Mouse (Mus musculus) gastrocnemius, adult 8-10 months (tissue): ENCODE data around the gene Mphosph9. TPM values are rescaled to one million over a fixed set of nuclear protein-coding genes. Genes with fewer than 3 reads are reported as not detected.
"Not testable (repeated sequence)": the region's sequence is repeated elsewhere in the genome, so short reads cannot be mapped to it uniquely, and the experiment has no call there.

Experiments
- DNase-seq, 2 experiments: peaks; one replicate each; pipeline ENCODE4 v3.0.0; 2022; ENCODE audit warnings: low spot score in 2 of 2
- total RNA-seq, 4 experiments: library from RNA; stranded (reverse); gene quantifications; 2 replicates each; pipeline ENCODE4 v1.2.4; 2022

Mphosph9 gene
- total RNA-seq, 4 experiments from 2014 or later, result 2.0 to 3.1 (median 2.6) TPM

DNA sequence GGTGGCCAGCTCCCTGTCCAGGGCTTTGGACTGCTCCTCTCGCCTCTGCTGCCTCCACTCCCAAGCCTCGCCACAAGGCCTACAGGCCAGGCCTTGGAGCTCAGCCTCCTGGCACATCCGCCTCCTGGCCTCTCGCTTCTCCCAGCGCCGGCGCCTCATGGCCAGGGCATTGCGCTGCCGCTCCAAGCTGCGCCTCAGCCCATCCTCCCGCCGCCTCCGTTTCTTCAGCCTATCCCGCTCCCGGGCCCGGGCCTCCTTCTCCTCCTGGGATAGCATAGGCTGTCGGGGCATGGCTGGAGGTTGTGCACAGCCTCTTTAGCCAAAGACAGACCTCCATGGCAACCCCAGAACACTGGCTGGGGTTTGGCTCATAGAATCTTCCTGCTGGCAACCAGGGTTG, 21.4 kb upstream of the Mphosph9 start:
- peak; percentile 30 to 46 for DNase-seq

DNA sequence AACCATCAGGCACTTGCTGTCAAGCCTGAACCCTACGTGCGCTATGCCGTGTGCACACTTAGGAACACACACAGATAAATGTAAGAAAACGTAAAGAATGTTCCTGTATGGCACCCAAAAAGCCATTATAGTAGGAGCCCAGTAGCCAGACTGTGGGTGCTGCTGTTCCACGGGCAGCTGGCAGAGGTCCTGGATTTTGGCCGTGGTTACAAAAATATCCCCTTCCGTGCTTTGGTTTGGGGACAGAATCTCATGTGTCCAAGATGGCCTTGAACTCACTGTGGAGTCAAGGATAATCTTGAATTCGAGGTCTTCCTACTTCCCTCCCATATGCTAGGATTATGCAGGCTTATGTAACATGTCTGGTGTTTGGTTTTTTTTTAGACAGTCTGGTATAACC, 15.1 kb upstream of the Mphosph9 start:
- no peak for DNase-seq

DNA sequence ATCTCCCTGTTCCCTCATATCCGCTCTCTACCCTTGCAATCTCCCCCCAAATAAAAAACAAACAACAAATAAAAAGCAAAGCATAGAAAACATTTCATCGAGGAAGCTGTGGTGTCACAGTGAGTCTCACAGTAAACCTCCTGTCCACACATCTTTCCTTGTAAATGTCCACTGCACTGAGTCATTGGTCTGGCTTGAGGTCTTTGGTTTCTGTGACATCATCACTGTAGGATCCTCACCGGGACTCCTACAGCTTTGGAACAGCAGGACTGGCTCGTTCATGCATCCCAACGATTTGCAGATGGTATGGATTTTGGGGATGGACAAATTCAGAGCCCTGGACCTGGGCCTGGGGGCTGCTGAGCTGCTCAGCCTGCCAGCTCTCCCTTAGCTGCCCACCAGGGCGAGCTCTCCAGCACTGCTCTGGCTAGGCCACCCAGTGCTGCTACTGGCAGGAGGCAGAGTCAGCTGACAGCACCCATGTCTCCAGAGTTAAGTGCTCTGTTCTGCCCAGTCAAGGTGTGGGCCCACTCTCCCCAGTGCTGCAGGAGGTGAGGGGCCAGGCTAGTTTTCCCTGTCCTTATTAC, 14.1 kb upstream of the Mphosph9 start:
- DNase-seq, result not testable (repeated sequence)

GRCm38 (mm10) chr5:124338791-124339190, 11.0 kb upstream of the Mphosph9 start:
- DNase-seq, result no peak

DNA sequence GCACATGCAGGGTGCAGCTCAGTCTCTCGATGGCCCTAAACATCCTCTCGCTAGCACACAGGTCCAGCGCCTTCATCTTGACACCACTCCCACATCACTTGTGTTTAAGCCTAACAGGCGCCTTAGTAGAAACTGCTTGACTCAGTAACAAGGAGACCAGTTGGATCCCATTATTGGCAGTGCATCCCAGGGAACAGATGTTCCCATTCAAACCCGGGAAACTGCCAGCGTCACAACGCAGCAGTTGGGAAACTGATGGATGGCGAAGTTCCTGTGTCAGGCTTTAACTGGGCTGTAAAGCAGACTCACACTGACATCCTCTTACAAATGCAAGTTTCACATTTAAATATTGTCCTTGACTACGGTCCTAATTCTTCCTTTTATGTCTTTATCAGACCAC, 10.1 kb upstream of the Mphosph9 start:
- no peak for DNase-seq

- DNase-seq, result no peak
These were observed 9.3 kb upstream of the Mphosph9 start for GRCm38 (mm10) chr5:124337103-124337502.

DNA sequence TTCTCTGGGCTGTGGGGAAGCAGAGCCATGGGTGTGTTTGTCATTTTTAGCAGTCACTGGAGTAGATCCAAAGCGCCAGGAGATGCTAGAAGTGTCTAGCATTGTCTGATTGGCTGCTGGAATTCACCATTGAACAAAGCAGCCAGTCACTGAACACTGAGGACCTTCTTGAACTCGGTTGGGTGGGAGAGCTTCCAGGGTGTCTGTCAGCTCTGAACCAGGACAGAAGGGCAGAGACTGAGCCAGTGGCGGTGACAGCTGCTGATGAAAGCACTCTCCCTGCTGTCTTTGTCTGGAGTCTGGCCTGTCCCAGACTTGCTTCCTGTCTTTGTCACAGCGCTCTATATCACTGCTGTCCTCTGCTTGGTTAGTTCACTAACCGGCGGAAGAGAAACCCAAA, 6.6 kb upstream of the Mphosph9 start:
- no peak for DNase-seq

- no peak for DNase-seq
These were observed 2.3 kb upstream of the Mphosph9 start for GRCm38 (mm10) chr5:124330086-124330485.

- DNase-seq, result no peak
These were observed 943 bp downstream of the Mphosph9 start for GRCm38 (mm10) chr5:124326829-124327228.

DNA sequence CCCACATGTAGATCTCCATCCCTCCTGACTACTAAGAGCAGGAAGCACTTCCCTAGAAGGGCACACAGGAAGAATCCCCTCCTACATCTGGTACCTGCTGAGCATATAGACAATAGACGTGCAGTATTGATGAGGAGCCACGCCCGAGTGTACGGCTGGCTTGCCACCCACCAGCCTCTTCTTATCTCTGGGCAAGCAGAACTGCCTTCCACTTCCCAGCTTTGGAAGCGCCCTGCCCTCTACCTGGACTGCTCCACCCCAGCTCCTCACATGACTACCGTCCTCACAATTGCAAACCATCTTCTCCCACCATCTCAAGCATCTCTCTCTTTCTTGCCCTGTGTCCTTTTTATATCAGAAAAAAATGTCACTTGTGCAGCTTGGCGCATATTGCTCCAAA, 10.1 kb downstream of the Mphosph9 start:
- DNase-seq, result no peak

DNA sequence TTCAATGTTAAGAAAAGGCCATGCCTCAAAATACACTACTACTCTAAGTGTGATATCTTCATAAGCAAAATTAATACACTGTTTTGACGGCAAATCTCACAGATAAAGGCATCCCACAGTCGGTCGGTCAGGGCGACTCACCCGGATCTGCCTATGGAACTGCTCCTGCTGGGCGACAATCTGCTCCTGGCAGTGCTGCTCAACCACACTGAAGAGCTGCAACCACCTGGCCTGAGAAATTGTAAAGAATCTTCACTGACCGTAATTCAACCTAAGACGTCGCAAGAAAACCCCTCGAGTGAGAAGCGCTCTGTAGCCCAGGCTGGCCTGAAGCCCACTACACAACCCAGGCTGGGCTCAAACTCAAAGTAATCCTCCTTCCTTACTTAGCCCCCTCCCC, 11.8 kb downstream of the Mphosph9 start:
- DNase-seq, result no peak

DNA sequence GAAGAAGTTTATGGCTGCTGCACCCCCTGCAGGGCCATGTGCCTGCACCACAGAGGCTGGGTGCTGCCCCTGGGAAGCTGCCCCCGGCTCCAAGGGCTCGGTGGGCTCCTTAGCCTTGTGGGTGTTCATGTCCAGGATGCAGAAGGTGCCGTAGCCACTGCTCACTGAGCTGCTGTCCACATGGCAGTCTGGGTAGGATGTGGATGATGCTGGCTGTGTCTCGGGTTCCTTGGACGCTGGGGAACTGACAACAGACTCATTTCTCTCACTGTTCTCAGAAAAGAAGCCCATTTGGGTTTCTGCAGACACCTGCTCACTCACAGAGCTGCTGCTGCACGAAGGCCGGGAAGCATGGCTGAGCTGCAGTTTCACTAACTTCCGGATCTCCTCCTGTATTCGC, 12.3 kb downstream of the Mphosph9 start:
- no peak for DNase-seq

GRCm38 (mm10) chr5:124310091-124310490, 17.7 kb downstream of the Mphosph9 start:
- DNase-seq, result no peak

DNA sequence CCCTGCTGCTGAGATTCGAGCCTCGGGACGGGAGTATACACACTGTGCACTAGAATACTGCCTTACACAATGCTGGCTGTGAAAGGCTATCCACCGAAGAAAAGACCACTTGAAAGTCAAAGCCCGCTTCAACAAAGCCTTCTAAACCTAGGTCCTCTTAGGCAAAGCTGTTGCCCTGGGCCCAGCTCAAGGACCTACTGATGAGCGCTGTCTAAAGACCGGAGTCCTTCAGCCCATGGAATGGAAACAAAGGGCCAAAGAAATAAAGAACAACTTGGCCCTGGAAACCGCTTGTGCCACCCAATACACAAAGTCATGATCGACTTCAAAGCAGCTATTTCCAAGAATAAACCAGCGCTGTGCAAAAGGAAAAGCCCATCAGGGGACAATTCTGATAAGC, 18.6 kb downstream of the Mphosph9 start:
- no peak for DNase-seq

DNA sequence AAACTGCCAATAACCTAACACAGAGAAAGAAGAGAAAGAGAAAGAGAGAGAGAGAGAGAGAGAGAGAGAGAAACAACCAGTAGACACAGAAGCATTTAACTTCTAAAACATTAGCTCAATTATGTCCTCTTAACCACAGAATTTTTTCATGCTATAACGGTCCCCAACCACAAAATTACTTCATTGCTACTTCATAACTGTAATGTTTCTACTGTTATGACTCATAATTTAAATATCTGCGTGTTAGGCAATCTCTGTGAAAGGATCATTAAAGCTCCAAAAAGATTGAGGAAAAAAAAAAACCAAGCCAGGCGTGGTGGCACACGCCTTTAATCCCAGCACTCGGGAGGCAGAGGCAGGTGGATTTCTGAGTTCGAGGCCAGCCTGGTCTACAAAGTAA, 24.9 kb downstream of the Mphosph9 start:
- not testable (repeated sequence) for DNase-seq

DNA sequence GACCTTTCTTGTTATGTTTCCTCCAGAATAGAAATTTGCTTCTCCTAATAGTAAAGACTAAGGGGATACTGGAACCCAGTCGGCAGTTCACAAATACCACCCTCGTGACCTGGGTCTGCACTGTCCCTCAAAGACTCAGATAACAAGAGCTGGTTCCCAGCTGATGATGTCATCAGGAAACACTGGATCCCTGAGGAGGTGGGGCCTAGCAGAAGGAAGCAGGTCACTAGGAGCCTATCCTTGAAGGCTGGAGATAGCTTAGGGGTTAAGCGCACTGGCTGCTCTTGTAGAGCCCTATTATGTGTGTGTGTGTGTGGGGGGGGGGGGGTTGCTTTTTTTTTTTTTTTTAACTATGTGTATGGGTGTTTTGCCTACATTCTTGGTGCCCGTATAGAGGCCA, 27.6 kb downstream of the Mphosph9 start:
- DNase-seq, result no peak

- not testable (repeated sequence) for DNase-seq
These were observed 28.5 kb downstream of the Mphosph9 start for GRCm38 (mm10) chr5:124299307-124299706.

GRCm38 (mm10) chr5:124296475-124296874, 31.3 kb downstream of the Mphosph9 start:
- DNase-seq, result no peak

- DNase-seq, result no peak
These were observed 33.8 kb downstream of the Mphosph9 start for GRCm38 (mm10) chr5:124293967-124294366.

- no peak for DNase-seq
These were observed 37.6 kb downstream of the Mphosph9 start for GRCm38 (mm10) chr5:124290216-124290615.

DNA sequence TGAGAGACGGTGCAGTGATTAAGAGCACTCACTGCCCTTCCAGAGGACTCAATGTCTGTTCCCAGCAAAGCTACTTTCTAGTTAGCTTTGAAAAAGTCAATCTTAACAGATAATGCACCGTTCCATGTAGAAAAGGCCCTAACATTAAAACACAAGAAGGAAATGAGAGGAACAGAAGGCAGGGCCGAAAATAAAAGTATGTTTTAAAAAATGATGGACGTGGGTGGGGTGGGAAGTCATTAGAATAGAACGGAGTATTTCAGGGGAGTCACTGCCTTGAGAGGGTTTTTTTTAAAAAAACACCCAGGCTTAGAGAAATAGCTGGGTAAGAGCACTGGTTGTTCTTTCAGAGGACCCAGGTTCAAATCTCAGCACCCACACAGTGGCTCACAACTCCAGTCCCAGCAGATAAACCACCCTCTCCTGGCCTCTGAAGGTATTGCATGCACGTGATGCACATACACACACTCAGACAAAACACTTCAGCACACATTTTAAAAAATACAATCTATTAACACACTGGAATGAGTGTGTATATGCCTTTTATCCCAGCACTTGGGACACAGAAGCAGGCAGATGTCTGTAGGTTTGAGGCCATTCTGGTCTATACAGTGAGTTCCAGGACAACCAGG, 40.0 kb downstream of the Mphosph9 start:
- no peak for DNase-seq

DNA sequence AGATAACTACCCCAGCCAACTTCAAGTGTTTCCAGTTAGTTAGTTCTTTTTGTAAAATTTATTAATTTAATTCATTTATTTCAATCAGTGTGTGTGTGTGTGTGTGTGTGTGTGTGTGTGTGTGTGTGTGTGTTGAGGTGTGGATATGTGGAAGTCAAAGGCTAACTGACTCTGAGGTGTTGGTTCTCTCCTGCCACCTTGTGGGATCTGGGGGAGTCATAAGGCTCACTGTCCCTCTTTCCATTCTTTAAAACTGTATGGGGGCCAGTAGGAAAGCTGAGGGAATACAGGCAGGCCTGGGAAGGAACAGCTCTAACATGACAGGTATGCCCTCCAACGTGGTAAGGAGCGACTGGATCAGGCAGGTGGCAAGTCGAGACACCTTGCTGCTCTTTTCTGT, 43.4 kb downstream of the Mphosph9 start:
- no peak for DNase-seq

DNA sequence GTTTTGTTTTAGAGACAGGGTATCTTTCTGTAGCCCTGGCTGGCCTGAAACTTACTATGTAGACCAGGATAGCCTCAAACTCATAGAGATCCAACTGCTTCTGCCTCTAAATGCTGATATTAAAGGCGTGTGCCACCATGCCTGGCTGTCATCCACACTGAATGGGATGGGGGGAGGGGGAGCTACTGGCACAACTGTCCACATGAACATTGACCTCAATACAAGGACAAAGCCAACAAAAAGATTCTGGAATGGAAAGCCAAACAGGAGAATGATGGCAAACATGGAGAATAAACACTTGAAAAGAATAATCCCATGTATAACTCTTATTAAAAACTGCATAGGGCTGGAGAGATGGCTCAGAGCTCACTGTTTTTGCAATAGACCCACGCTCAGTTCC, 44.9 kb downstream of the Mphosph9 start:
- DNase-seq, result no peak

GRCm38 (mm10) chr5:124270226-124270625, 57.5 kb downstream of the Mphosph9 start:
- DNase-seq, result no peak
